Mouse (Mus musculus): ENCODE measurements around the gene Gm11011. TPM values are rescaled to one million over a fixed set of nuclear protein-coding genes. Genes with fewer than 3 reads are reported as not detected.
"Not testable (repeated sequence)": the region's sequence is repeated elsewhere in the genome, so short reads cannot be mapped to it uniquely, and the experiment has no call there.

The Gm11011 gene
- polyA plus RNA-seq (2016; fragmentation: Nextera tagmentation; extraction: Ambion mirVana): not detected in 2 replicates

DNA sequence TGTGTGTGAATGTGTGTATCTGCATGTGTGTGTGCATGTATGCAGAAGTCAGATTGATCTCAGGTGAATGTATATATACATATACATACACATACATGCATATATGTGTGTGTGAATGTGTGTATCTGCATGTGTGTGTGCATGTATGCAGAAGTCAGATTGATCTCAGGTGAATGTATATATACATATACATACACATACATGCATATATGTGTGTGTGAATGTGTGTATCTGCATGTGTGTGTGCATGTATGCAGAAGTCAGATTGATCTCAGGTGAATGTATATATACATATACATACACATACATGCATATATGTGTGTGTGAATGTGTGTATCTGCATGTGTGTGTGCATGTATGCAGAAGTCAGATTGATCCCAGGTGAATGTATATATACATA, at the start of gene Gm11011:
TSS of gene Gm11011 (minus strand) at position 101 of the 400 bp plus-strand sequence.
- H3K36me3 ChIP-seq; H3K4me1 ChIP-seq; H3K27me3 ChIP-seq; H3K9me3 ChIP-seq; ATAC-seq (ENCODE audit: insufficient number of reproducible peaks, insufficient read depth, low FRiP score, low TSS enrichment); H3K27ac ChIP-seq; H3K4me2 ChIP-seq (replicated peaks); H3K9ac ChIP-seq; H3K4me3 ChIP-seq: not testable (repeated sequence)

- no peak for ATAC-seq (ENCODE audit: insufficient number of reproducible peaks, insufficient read depth, low FRiP score, low TSS enrichment)
- Histone ChIP-seq H3K27me3 (no peaks in the 10 kb centered on the region), H3K36me3 (no peaks in the 10 kb centered on the region), H3K4me2 (replicated peaks) (peak overlapping the region; percentile 94), H3K9me3 (no peaks in the 10 kb centered on the region), H3K4me1 (peaks cover 19% of the 10 kb centered on the region; the same call in 1 of the 2 replicates), H3K27ac (no peak overlapping the region), H3K4me3 (no peak overlapping the region), H3K9ac (no peak overlapping the region)
- WGBS: 76% methylated on average over 4 of the region's 4 CpGs
These were observed 48.9 kb upstream of the Gm11011 start for GRCm38 (mm10) chr2:169636414-169636813.

DNA sequence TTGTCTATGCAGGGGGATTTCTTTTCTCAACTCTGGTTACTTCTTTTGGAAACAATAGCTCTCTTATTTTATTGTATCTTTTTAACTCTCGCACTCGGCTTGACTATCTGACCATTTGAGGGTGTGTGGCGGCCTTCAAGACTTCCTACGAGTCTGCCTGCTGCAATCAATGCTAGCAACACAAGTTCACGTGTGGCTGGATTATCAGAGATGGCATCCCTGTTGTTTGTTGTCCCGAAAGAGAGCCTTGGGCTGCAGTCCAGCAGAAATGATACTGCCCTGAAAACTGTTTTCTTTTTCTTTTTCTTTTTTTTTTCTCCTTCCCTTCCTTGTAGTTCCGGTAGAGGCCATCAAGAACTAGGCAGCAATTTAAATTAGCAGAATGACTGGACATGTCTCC, 47.9 kb upstream of the Gm11011 start:
- Histone ChIP-seq H3K4me1 (peaks cover 19% of the 10 kb centered on the region; the same call in 1 of the 2 replicates), H3K9me3 (no peaks in the 10 kb centered on the region), H3K4me2 (replicated peaks) (peak overlapping the region; percentile 94), H3K27me3 (no peaks in the 10 kb centered on the region), H3K9ac (no peak overlapping the region), H3K27ac (no peak overlapping the region), H3K4me3 (no peak overlapping the region; the same call in 1 of the 2 replicates), H3K36me3 (no peaks in the 10 kb centered on the region)
- 45% methylated on average over 7 of the region's 7 CpGs for WGBS
- ATAC-seq (ENCODE audit: insufficient number of reproducible peaks, insufficient read depth, low FRiP score, low TSS enrichment): no peak

DNA sequence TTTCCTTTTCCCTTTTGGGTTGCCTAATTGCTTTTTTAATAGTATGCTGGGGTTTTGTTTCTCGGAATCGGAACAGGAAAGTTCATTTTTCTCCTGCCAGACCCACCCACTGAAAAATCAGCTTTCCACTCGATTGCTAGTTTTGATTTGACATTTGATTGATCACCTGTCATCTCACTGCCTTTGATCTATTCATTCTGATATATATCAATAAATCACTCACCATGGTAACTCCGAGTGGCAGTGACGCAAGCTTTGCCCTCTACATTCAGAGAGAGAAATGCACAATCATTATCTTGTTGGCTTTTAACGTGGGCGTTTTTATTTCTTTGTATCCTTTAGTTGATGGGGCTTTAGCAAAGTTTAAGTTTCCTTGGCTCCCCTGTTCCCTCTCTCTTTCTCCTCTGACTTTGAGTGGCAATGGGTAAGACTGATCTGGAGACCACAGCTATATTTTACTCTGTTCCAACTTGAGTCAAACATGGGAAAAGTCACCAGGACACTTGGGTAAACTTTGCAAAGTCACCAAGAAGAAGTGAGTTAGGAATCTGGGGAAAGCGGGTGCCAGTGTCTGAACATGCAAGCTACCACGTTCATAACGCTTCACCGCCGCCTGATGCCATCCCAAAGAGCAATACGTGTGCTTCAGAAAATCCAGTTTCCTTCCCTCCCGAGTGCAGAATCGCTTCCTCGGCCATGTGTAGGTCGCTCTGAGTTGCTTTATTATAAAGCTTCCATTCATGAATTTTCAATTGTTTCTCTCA, 47.3 kb upstream of the Gm11011 start:
- peak overlapping the region; percentile 94 for H3K4me2 ChIP-seq (replicated peaks)
- no peaks in the 10 kb centered on the region for H3K27me3 ChIP-seq
- H3K4me1 ChIP-seq: peaks cover 19% of the 10 kb centered on the region; the same call in 1 of the 2 replicates
- ATAC-seq (ENCODE audit: insufficient number of reproducible peaks, insufficient read depth, low FRiP score, low TSS enrichment): no peak
- no peak overlapping the region for H3K27ac ChIP-seq
- H3K36me3 ChIP-seq: no peaks in the 10 kb centered on the region
- WGBS: 55% methylated on average over 17 of the region's 17 CpGs
- H3K9ac ChIP-seq: peak overlapping the region; percentile 82
- H3K9me3 ChIP-seq: no peaks in the 10 kb centered on the region
- H3K4me3 ChIP-seq: peak overlapping the region; percentile 65

GRCm38 (mm10) chr2:169633491-169634289, 46.1 kb upstream of the Gm11011 start:
- Histone ChIP-seq H3K27me3 (no peaks in the 10 kb centered on the region), H3K4me1 (peaks cover 19% of the 10 kb centered on the region; the same call in 1 of the 2 replicates), H3K36me3 (no peaks in the 10 kb centered on the region), H3K9ac (peak overlapping the region; percentile 82), H3K4me3 (peak overlapping the region; percentile 65), H3K27ac (peak overlapping the region; percentile 68), H3K4me2 (replicated peaks) (peak overlapping the region; percentile 94), H3K9me3 (no peaks in the 10 kb centered on the region)
- under 1% methylated on average over 38 of the region's 38 CpGs for WGBS
- ATAC-seq (ENCODE audit: insufficient number of reproducible peaks, insufficient read depth, low FRiP score, low TSS enrichment): 0 out of 2 replicates have a peak, but pooled peaks have one; percentile 11

- Histone ChIP-seq H3K27me3 (no peaks in the 10 kb centered on the region), H3K4me3 (peak within 1 kb of the TSS; percentile 65), H3K9me3 (no peaks in the 10 kb centered on the region), H3K4me1 (peaks cover 19% of the 10 kb centered on the region; the same call in 1 of the 2 replicates), H3K9ac (peak within 1 kb of the TSS; percentile 82), H3K4me2 (replicated peaks) (peak within 1 kb of the TSS; percentile 94), H3K27ac (peak within 1 kb of the TSS; percentile 68), H3K36me3 (no peaks in the 10 kb centered on the region)
- under 1% methylated on average over 22 of the region's 22 CpGs for WGBS
- peak; percentile 74 for ATAC-seq (ENCODE audit: insufficient number of reproducible peaks, insufficient read depth, low FRiP score, low TSS enrichment)
These were observed 45.0 kb upstream of the Gm11011 start, which contains the start of gene Tshz2 for GRCm38 (mm10) chr2:169632338-169633151. TSS of gene Tshz2 (plus strand) at chr2:169633013.

DNA sequence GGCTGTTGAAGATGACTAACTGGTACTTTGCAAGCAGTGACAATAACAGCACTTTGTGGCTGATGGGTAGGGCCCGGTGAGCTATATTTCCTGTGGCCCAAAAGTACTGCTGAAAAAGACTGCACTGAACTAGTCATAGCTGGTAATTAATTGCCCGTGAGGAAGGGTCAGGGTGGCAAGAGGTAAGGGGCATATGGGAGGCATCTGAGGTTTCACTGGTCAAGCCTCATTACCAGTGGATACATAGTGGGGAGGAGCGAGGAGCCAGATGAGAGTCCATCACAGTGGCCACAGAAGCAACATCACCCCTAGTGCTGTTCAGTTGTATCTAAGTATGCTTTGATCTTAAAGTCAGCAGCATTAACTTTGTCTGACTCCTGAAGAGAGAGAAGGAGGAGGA, 42.5 kb upstream of the Gm11011 start:
- Histone ChIP-seq H3K36me3 (no peaks in the 10 kb centered on the region), H3K27ac (no peak overlapping the region), H3K9me3 (no peaks in the 10 kb centered on the region), H3K4me2 (replicated peaks) (no peak overlapping the region), H3K4me1 (peaks cover 7% of the 10 kb centered on the region; the same call in 1 of the 2 replicates), H3K4me3 (no peak overlapping the region), H3K27me3 (no peaks in the 10 kb centered on the region), H3K9ac (no peak overlapping the region)
- ATAC-seq (ENCODE audit: insufficient number of reproducible peaks, insufficient read depth, low FRiP score, low TSS enrichment): no peak
- WGBS: 81% methylated on average over 3 of the region's 3 CpGs

DNA sequence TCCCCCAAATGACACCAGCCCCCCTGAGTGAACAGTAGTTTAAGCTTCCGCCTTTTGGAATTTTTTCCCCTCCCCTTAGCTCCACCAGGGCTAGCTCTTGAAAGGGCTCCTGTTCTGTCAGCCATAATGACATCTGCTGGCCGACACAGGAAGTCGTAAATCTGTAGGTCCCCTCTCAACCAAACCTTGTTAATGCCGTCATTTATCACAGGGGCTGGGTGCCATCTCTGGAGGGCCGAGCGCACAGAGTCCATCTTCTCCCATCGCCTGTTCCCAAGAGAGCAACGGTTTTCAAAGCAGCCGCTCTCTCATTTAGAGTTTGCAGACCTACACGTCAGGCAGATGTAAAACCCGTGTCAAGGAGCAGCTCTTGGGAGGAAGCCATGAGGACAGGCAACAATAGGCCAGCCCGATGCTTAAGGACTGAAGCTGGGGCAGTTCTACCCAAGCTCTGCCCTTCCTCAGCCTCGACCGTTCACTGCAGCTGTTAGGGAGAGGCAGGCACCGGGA, 33.7 kb upstream of the Gm11011 start:
- WGBS: 51% methylated on average over 15 of the region's 15 CpGs
- H3K36me3 ChIP-seq: no peaks in the 10 kb centered on the region
- no peak overlapping the region for H3K9ac ChIP-seq
- H3K27ac ChIP-seq: no peak overlapping the region
- H3K4me2 ChIP-seq (replicated peaks): 0 out of 2 replicates have a peak overlapping the region, but pooled peaks have one; percentile 5
- H3K4me3 ChIP-seq: no peak overlapping the region
- no peaks in the 10 kb centered on the region for H3K4me1 ChIP-seq
- no peaks in the 10 kb centered on the region for H3K9me3 ChIP-seq
- no peaks in the 10 kb centered on the region; the same call in 1 of the 2 replicates for H3K27me3 ChIP-seq
- ATAC-seq (ENCODE audit: insufficient number of reproducible peaks, insufficient read depth, low FRiP score, low TSS enrichment): no peak

DNA sequence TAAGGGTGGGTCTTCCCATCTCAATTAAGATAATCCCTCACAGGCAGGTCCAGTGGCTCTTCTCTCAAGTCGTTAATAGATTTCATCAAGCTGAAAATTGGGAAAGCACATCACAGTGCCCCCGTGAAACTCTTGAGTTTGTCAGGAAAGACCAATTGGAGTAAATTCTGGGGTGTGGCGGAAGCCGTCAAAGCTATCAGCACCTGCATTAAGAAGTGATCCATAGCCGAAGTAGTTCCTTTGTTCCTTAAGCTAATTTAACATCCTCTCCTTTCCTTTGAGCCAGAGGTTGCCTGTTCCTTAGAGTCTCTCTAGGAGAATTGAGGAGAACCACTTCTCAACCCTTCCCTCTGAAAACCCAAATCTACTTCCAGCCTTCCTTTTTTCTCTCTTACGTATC, 28.5 kb upstream of the Gm11011 start:
- H3K9ac ChIP-seq: no peak overlapping the region
- peaks cover 9% of the 10 kb centered on the region; the same call in 1 of the 2 replicates for H3K4me1 ChIP-seq
- no peaks in the 10 kb centered on the region for H3K36me3 ChIP-seq
- WGBS: 81% methylated on average over 6 of the region's 6 CpGs
- no peak for ATAC-seq (ENCODE audit: insufficient number of reproducible peaks, insufficient read depth, low FRiP score, low TSS enrichment)
- H3K4me3 ChIP-seq: no peak overlapping the region
- no peak overlapping the region for H3K27ac ChIP-seq
- no peak overlapping the region for H3K4me2 ChIP-seq (replicated peaks)
- no peaks in the 10 kb centered on the region for H3K9me3 ChIP-seq
- H3K27me3 ChIP-seq: no peaks in the 10 kb centered on the region

- ATAC-seq (ENCODE audit: insufficient number of reproducible peaks, insufficient read depth, low FRiP score, low TSS enrichment): no peak
- Histone ChIP-seq H3K9ac (no peak overlapping the region), H3K36me3 (no peaks in the 10 kb centered on the region), H3K27ac (no peak overlapping the region), H3K4me1 (peaks cover 16% of the 10 kb centered on the region), H3K4me3 (no peak overlapping the region), H3K9me3 (no peaks in the 10 kb centered on the region), H3K27me3 (no peaks in the 10 kb centered on the region), H3K4me2 (replicated peaks) (no peak overlapping the region)
- whole genome bisulfite sequencing: 53% methylated on average over 4 of the region's 4 CpGs
These were observed 27.1 kb upstream of the Gm11011 start for GRCm38 (mm10) chr2:169614683-169615082.

DNA sequence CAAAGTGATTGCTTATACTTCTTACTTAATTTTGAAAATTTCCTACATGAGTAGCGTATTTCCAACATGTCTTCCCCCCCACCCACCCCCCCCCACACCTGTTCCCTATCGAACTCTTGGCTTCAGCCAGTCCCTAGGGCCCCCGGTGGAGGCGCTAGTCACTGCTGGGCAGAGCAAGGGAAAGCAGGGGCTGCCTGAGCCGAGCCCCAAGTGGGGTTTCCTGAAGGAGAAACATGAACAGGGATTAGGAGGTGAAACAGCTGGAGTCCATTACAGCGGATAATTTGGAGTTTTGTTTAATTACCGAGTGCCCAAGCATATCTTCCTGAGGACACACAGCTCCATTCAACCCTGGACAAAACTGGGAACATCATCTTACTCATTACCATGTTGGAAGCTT, 24.0 kb upstream of the Gm11011 start:
- 0 out of 2 replicates have a peak, but pooled peaks have one; percentile 10 for ATAC-seq (ENCODE audit: insufficient number of reproducible peaks, insufficient read depth, low FRiP score, low TSS enrichment)
- 17% methylated on average over 7 of the region's 7 CpGs for WGBS

More for the DNA sequence above, 24.0 kb upstream of the Gm11011 start:
- Histone ChIP-seq H3K36me3 (no peaks in the 10 kb centered on the region), H3K27me3 (no peaks in the 10 kb centered on the region), H3K4me3 (no peak overlapping the region), H3K9ac (no peak overlapping the region), H3K4me2 (replicated peaks) (peak overlapping the region; percentile 9; the same call in 1 of the 2 replicates), H3K27ac (no peak overlapping the region), H3K4me1 (peaks cover 22% of the 10 kb centered on the region), H3K9me3 (no peaks in the 10 kb centered on the region)

Data from embryonic facial prominence, embryonic 12.5 days (tissue).